8 mouse cellular contexts compared by ENCODE assay signal in the genomic region with DNA sequence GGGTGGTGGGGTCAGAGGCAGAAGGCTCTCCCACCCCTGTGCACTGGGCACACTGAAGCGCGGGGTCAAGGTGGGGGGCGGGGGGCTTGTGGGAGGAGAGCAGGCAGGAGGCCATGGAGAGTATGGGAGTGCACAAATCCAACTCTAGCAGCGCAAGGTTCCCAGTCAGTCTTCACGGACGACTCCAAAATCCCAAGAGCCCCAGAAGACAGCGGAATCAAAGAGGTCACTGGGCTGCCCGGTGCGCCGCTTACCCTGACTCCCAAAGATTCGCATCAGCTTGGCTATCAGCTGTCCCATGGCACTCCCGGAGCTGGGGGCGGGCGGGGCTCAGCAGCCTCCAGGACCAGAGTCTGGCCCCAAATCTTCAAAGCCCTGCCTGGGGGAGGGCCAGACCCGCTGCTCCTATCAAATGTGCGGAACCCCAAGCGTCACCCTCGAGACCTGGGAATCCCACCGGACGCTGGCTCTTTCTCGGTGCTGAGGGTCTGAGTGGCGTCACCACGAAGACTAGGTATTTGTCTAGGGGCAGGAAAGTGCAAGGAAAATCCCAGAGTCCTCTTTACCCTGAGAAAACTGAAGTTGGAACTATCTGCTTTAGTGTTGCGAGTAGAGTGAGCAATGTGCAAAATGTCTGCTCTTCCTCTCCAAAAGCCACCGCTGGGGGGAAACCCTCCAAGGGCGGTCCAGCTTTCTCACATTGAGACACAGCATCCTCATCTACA. TPM values are rescaled to one million over a fixed set of nuclear protein-coding genes. Genes with fewer than 3 reads are reported as not detected.
DNase-seq lines count a peak whose midpoint lies in the region; ATAC-seq and TF ChIP-seq lines count a peak whose summit lies in the region.

A gene (minus strand): TSS at position 618 of the 725 bp plus-strand sequence.

- ATAC-seq in hindbrain, embryonic 11.5 days (ENCODE audit: low FRiP score): peak; percentile 70
- no peak for ATAC-seq in liver, embryonic 14.5 days (ENCODE audit: insufficient read depth)

- DNase-seq in urinary bladder, postnatal 25 days (ENCODE audit: low spot score): peak; percentile 24
- no peak for DNase-seq in urinary bladder, adult 2 months (ENCODE audit: low spot score)
- peak; percentile 69 for DNase-seq in forebrain, embryonic 10.5 days (ENCODE audit: extremely low spot score, low spot score)
- peak; percentile 53 for DNase-seq in hindbrain, embryonic 11.5 days (ENCODE audit: low spot score)
- no peak for DNase-seq in liver, embryonic 14.5 days (ENCODE audit: low read depth in 3 of 3, low spot score in 3 of 3)
- peak; percentile 63 for DNase-seq in neural tube, embryonic 10.5 days (ENCODE audit: extremely low spot score, low spot score)
- no peak for DNase-seq in frontal cortex, postnatal 14 days (ENCODE audit: low spot score in 2 of 2)
- no peak for DNase-seq in adipocyte (ENCODE audit: low spot score)

- peaks cover 79% of the 10 kb centered on the region for H3K27me3 ChIP-seq in forebrain, embryonic 10.5 days (ENCODE audit: poor library complexity, severe bottlenecking)
- peaks cover 2% of the 10 kb centered on the region; the same call in 1 of the 2 replicates for H3K27me3 ChIP-seq in hindbrain, embryonic 11.5 days (ENCODE audit: control insufficient read depth, insufficient read depth, low read length)
- H3K27me3 ChIP-seq in liver, embryonic 14.5 days (ENCODE audit: control insufficient read depth, insufficient read depth, low read length): no peaks in the 10 kb centered on the region; the same call in 1 of the 2 replicates

- peak within 1 kb of the TSS; percentile 57 for H3K27ac ChIP-seq in forebrain, embryonic 10.5 days
- H3K27ac ChIP-seq in hindbrain, embryonic 11.5 days (ENCODE audit: low read depth, low read length): no peak within 1 kb of the TSS
- H3K27ac ChIP-seq in liver, embryonic 14.5 days: no peak within 1 kb of the TSS

- peak; percentile 20; the same call in 1 of the 2 replicates for TF ChIP-seq CTCF in liver, embryonic 14.5 days (IDR thresholded peaks at IDR 0.05; ENCODE audit: low read depth)

- WGBS in forebrain, embryonic 10.5 days: under 1% methylated on average over 26 of the region's 26 CpGs
- 1% methylated on average over 26 of the region's 26 CpGs for WGBS in hindbrain, embryonic 11.5 days
- 3% methylated on average over 26 of the region's 26 CpGs for WGBS in liver, embryonic 14.5 days (ENCODE audit: insufficient replicate concordance)

- H3K4me1 ChIP-seq in forebrain, embryonic 10.5 days: peaks cover 27% of the 10 kb centered on the region
- peaks cover 4% of the 10 kb centered on the region for H3K4me1 ChIP-seq in hindbrain, embryonic 11.5 days (replicated peaks; ENCODE audit: control insufficient read depth, insufficient read depth, low read length)
- peaks cover 0 to 19% of the 10 kb centered on the region in 2 experiments; a peak in 3 of 4 replicates for H3K4me1 ChIP-seq in liver, embryonic 14.5 days (replicated peaks; ENCODE audit: control insufficient read depth in 2 of 2, insufficient read depth in 2 of 2, low read length in 1 of 2)

- H3K4me2 ChIP-seq in hindbrain, embryonic 11.5 days (replicated peaks; ENCODE audit: low read depth, low read length): peak within 1 kb of the TSS; percentile 79
- H3K4me2 ChIP-seq in liver, embryonic 14.5 days (ENCODE audit: low read depth): peak within 1 kb of the TSS; percentile 74

- peak within 1 kb of the TSS; percentile 62 for H3K4me3 ChIP-seq in forebrain, embryonic 10.5 days
- peak within 1 kb of the TSS; percentile 42 for H3K4me3 ChIP-seq in hindbrain, embryonic 11.5 days (ENCODE audit: low read depth, low read length)
- H3K4me3 ChIP-seq in liver, embryonic 14.5 days (ENCODE audit: insufficient read depth in 1 of 2, low read depth in 2 of 2, low read length in 2 of 2): peak within 1 kb of the TSS; percentile 36 to 42

- H3K9ac ChIP-seq in hindbrain, embryonic 11.5 days (ENCODE audit: low read depth, low read length): peak within 1 kb of the TSS; percentile 40; the same call in 1 of the 2 replicates
- H3K9ac ChIP-seq in liver, embryonic 14.5 days (replicated peaks): no peak within 1 kb of the TSS; the same call in 1 of the 2 replicates

- no peaks in the 10 kb centered on the region for H3K9me3 ChIP-seq in forebrain, embryonic 10.5 days
- H3K9me3 ChIP-seq in hindbrain, embryonic 11.5 days (ENCODE audit: control insufficient read depth, low read length): no peaks in the 10 kb centered on the region
- H3K9me3 ChIP-seq in liver, embryonic 14.5 days (ENCODE audit: control insufficient read depth, low read length): no peaks in the 10 kb centered on the region

- no peaks in the 10 kb centered on the region for H3K36me3 ChIP-seq in forebrain, embryonic 10.5 days (replicated peaks)
- H3K36me3 ChIP-seq in hindbrain, embryonic 11.5 days (ENCODE audit: control insufficient read depth, insufficient read depth, low read length): no peaks in the 10 kb centered on the region
- H3K36me3 ChIP-seq in liver, embryonic 14.5 days (replicated peaks; ENCODE audit: control insufficient read depth, insufficient read depth, low read depth): no peaks in the 10 kb centered on the region

- no peak for TF ChIP-seq EP300 in liver, embryonic 14.5 days (IDR thresholded peaks at IDR 0.05; ENCODE audit: low read depth)

RNA-seq across cellular contexts. Expression of the gene that starts here (rescaled TPM):
- polyA plus RNA-seq in urinary bladder, adult 2 months (2012; rRNA removed): 3.2 and 3.9 TPM in 2 replicates
- polyA plus RNA-seq in forebrain, embryonic 10.5 days (2016; fragmentation: Nextera tagmentation; extraction: Ambion mirVana): 15.2 and 17.6 TPM in 2 replicates
- polyA plus RNA-seq in hindbrain, embryonic 11.5 days (2014; fragmentation: Nextera tagmentation; extraction: Ambion mirVana): 9.5 and 10.2 TPM in 2 replicates
- polyA plus RNA-seq in liver, embryonic 14.5 days (2012; rRNA removed): 1.8 and 2.2 TPM in 2 replicates
- polyA plus RNA-seq in liver, embryonic 14.5 days (2014; fragmentation: Nextera tagmentation; extraction: Ambion mirVana): 6.0 and 6.4 TPM in 2 replicates

Comparison
In these comparisons a context has a peak if more than half of its experiments do, and no peak if none do; other contexts are left out.
1. DNase-seq: peak in urinary bladder, postnatal 25 days (single experiment), forebrain, embryonic 10.5 days (single experiment), hindbrain, embryonic 11.5 days (single experiment) and neural tube, embryonic 10.5 days (single experiment); none in urinary bladder, adult 2 months (single experiment), liver, embryonic 14.5 days (0 of 3), frontal cortex, postnatal 14 days (0 of 2) and adipocyte (single experiment).
2. Peak in every context shown above with its lines, with median percentiles within 50 percentile points of each other: H3K4me3 ChIP-seq.